Comparison of ENCODE assay signal across 9 mouse cellular contexts in the genomic region with DNA sequence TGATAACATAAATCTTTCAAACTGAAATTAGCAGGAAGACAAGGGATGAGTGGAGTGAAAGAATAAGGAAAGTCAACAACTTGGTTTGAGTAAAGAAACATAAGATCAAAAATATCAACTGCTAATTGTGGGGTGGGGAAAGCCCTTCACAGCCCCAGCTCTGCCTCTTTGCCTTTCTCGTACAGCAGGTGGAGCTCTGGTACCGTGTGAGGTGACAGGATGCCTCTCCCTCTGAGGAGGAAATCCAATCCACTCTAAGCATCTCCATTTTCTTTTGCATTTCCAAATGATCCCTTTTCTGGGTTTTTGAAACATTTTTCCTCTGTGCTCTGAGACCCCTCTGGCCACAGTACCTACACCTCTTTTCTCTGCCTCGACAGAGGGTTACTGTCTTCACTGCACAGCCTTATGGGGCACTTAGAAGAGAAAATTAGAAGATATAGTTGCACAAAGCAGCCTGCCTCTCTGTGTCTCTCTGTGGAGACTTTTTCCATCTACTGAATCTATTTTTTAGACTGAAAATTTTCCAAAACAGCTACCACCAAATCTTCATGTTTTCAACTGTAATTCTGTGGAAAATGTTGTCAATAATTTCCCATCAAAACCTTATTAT. TPM values are rescaled to one million over a fixed set of nuclear protein-coding genes. Genes with fewer than 3 reads are reported as not detected.
DNase-seq lines count a peak whose midpoint lies in the region; ATAC-seq and TF ChIP-seq lines count a peak whose summit lies in the region.
"Had no signal": no experiment of that assay in that cellular context is flagged by ENCODE, and none has a peak within 500 bp of the region (broad histone marks: within the 10 kb centered on the region; RNA-seq: fewer than 3 reads in every experiment).

No protein-coding gene starts in this region.

- no peaks in the 10 kb centered on the region for H3K36me3 ChIP-seq in intestine, embryonic 14.5 days (ENCODE audit: control insufficient read depth, insufficient read depth, low read length)
- H3K36me3 ChIP-seq in intestine, embryonic 15.5 days = no peaks in the 10 kb centered on the region
- H3K36me3 ChIP-seq in forebrain, embryonic 10.5 days (replicated peaks) = no peaks in the 10 kb centered on the region
- H3K36me3 ChIP-seq in hindbrain, embryonic 16.5 days (ENCODE audit: control insufficient read depth, insufficient read depth, low read length) = no peaks in the 10 kb centered on the region
- H3K36me3 ChIP-seq in midbrain, embryonic 16.5 days (ENCODE audit: control insufficient read depth, insufficient read depth, low read length) = no peaks in the 10 kb centered on the region

- H3K4me2 ChIP-seq in intestine, embryonic 14.5 days (ENCODE audit: low read length) = no peak overlapping the region
- H3K4me2 ChIP-seq in intestine, embryonic 15.5 days (replicated peaks) = no peak overlapping the region
- H3K4me2 ChIP-seq in hindbrain, embryonic 16.5 days (ENCODE audit: low read length) = no peak overlapping the region
- H3K4me2 ChIP-seq in midbrain, embryonic 16.5 days (ENCODE audit: low read length) = no peak overlapping the region

- peak; percentile 75 for DNase-seq in intestine, embryonic 14.5 days (ENCODE audit: low spot score)
- peak; percentile 78 for DNase-seq in brain, adult 2 months (ENCODE audit: low read depth, low spot score)
- DNase-seq in forebrain, embryonic 10.5 days (ENCODE audit: extremely low spot score, low spot score) = peak; percentile 40
- DNase-seq in left cerebral cortex, adult 2 months (ENCODE audit: extremely low spot score in 1 of 2, low spot score in 2 of 2) = peak; percentile 64 to 72
- peak; percentile 32 to 77 for DNase-seq in thymus, postnatal 10 days (ENCODE audit: low spot score in 2 of 2)

- H3K9me3 ChIP-seq in intestine, embryonic 14.5 days (ENCODE audit: control insufficient read depth, low read length) = no peaks in the 10 kb centered on the region
- no peaks in the 10 kb centered on the region for H3K9me3 ChIP-seq in intestine, embryonic 15.5 days
- H3K9me3 ChIP-seq in forebrain, embryonic 10.5 days = no peaks in the 10 kb centered on the region
- H3K9me3 ChIP-seq in hindbrain, embryonic 16.5 days (ENCODE audit: control insufficient read depth, low read length) = no peaks in the 10 kb centered on the region
- no peaks in the 10 kb centered on the region for H3K9me3 ChIP-seq in midbrain, embryonic 16.5 days (replicated peaks; ENCODE audit: control insufficient read depth, low read length, poor library complexity, severe bottlenecking)

- 12% methylated on average over 3 of the region's 3 CpGs for WGBS in intestine, embryonic 14.5 days
- WGBS in intestine, embryonic 15.5 days = 10% methylated on average over 3 of the region's 3 CpGs
- WGBS in forebrain, embryonic 10.5 days = 7% methylated on average over 3 of the region's 3 CpGs
- 5% methylated on average over 3 of the region's 3 CpGs for WGBS in hindbrain, embryonic 16.5 days
- 3% methylated on average over 3 of the region's 3 CpGs for WGBS in midbrain, embryonic 16.5 days

- TF ChIP-seq CTCF in left cerebral cortex, adult 2 months (IDR thresholded peaks at IDR 0.05) = peak; percentile 83

- H3K27ac ChIP-seq in intestine, embryonic 14.5 days (ENCODE audit: low read depth) = no peak overlapping the region
- no peak overlapping the region for H3K27ac ChIP-seq in intestine, embryonic 15.5 days
- peak overlapping the region; percentile 51; the same call in 1 of the 2 replicates for H3K27ac ChIP-seq in forebrain, embryonic 10.5 days
- H3K27ac ChIP-seq in hindbrain, embryonic 16.5 days (ENCODE audit: low read depth, low read length) = no peak overlapping the region
- H3K27ac ChIP-seq in left cerebral cortex, adult 2 months = no peak overlapping the region
- no peak overlapping the region for H3K27ac ChIP-seq in midbrain, embryonic 16.5 days (ENCODE audit: low read length)

- intact Hi-C loops in left cerebral cortex, adult 2 months (cut with DNase I) = loop anchor here (5.0 kb wide), 2 partner anchors 251 to 784 kb away; no protein-coding TSS in a partner anchor

- H3K4me1 ChIP-seq in intestine, embryonic 14.5 days (replicated peaks; ENCODE audit: control insufficient read depth, insufficient read depth, low read length) = no peaks in the 10 kb centered on the region
- no peaks in the 10 kb centered on the region for H3K4me1 ChIP-seq in intestine, embryonic 15.5 days (replicated peaks)
- peaks cover 7% of the 10 kb centered on the region; the same call in 1 of the 2 replicates for H3K4me1 ChIP-seq in forebrain, embryonic 10.5 days
- no peaks in the 10 kb centered on the region for H3K4me1 ChIP-seq in hindbrain, embryonic 16.5 days (ENCODE audit: control insufficient read depth, insufficient read depth, low read depth, low read length)
- peaks cover 2% of the 10 kb centered on the region; the same call in 1 of the 2 replicates for H3K4me1 ChIP-seq in midbrain, embryonic 16.5 days (ENCODE audit: control insufficient read depth, insufficient read depth, low read length)

- H3K4me3 ChIP-seq in intestine, embryonic 14.5 days (ENCODE audit: low read depth, low read length) = no peak overlapping the region
- no peak overlapping the region for H3K4me3 ChIP-seq in intestine, embryonic 15.5 days (replicated peaks)
- no peak overlapping the region for H3K4me3 ChIP-seq in forebrain, embryonic 10.5 days
- no peak overlapping the region for H3K4me3 ChIP-seq in hindbrain, embryonic 16.5 days (ENCODE audit: low read length)
- H3K4me3 ChIP-seq in left cerebral cortex, adult 2 months = no peak overlapping the region
- H3K4me3 ChIP-seq in midbrain, embryonic 16.5 days (ENCODE audit: low read depth, low read length) = no peak overlapping the region
- H3K4me3 ChIP-seq: myocyte had no signal

- ATAC-seq in intestine, embryonic 14.5 days (replicated peaks; ENCODE audit: low FRiP score, low TSS enrichment, low read depth) = no peak
- ATAC-seq in intestine, embryonic 15.5 days = no peak; the same call in 1 of the 2 replicates
- ATAC-seq in hindbrain, embryonic 16.5 days = peak; percentile 90
- peak; percentile 90 for ATAC-seq in midbrain, embryonic 16.5 days

- H3K27me3 ChIP-seq in intestine, embryonic 14.5 days (replicated peaks; ENCODE audit: control insufficient read depth, insufficient read depth, low read length) = no peaks in the 10 kb centered on the region
- no peaks in the 10 kb centered on the region for H3K27me3 ChIP-seq in intestine, embryonic 15.5 days (replicated peaks)
- H3K27me3 ChIP-seq in forebrain, embryonic 10.5 days (ENCODE audit: poor library complexity, severe bottlenecking) = no peaks in the 10 kb centered on the region
- H3K27me3 ChIP-seq in hindbrain, embryonic 16.5 days (replicated peaks; ENCODE audit: control insufficient read depth, insufficient read depth, low read length) = no peaks in the 10 kb centered on the region
- H3K27me3 ChIP-seq in midbrain, embryonic 16.5 days (ENCODE audit: control insufficient read depth, insufficient read depth, low read depth, low read length) = no peaks in the 10 kb centered on the region

- H3K9ac ChIP-seq in intestine, embryonic 14.5 days (ENCODE audit: low read length) = no peak overlapping the region
- H3K9ac ChIP-seq in intestine, embryonic 15.5 days = no peak overlapping the region
- H3K9ac ChIP-seq in hindbrain, embryonic 16.5 days (ENCODE audit: low read depth, low read length) = no peak overlapping the region
- no peak overlapping the region for H3K9ac ChIP-seq in midbrain, embryonic 16.5 days (ENCODE audit: low read depth, low read length)

RNA-seq across cellular contexts. Expression of gene 4930452B06Rik, which starts 57.4 kb away (rescaled TPM):
- polyA plus RNA-seq in intestine, embryonic 14.5 days (2014; fragmentation: Nextera tagmentation; extraction: Ambion mirVana) = 8.3 and 9.4 TPM in 2 replicates
- polyA plus RNA-seq in intestine, embryonic 15.5 days (2015; fragmentation: Nextera tagmentation; extraction: Ambion mirVana) = 6.1 and 6.4 TPM in 2 replicates
- 12.1 and 12.3 TPM in 2 replicates for polyA plus RNA-seq in forebrain, embryonic 10.5 days (2016; fragmentation: Nextera tagmentation; extraction: Ambion mirVana)
- polyA plus RNA-seq in hindbrain, embryonic 16.5 days (2015; fragmentation: Nextera tagmentation; extraction: Ambion mirVana) = 8.0 TPM in 2 replicates
- 10 to 100 TPM in 1 of 2 experiments, 1 to 10 TPM in 1; 9.4 to 10.3 TPM for total RNA-seq in left cerebral cortex, adult 2 months (2021)
- polyA plus RNA-seq in midbrain, embryonic 16.5 days (2015; fragmentation: Nextera tagmentation; extraction: Ambion mirVana) = 7.4 and 8.5 TPM in 2 replicates

Comparison
In these comparisons a context has a peak if more than half of its experiments do, and no peak if none do; other contexts are left out.
1. ATAC-seq: peak in hindbrain, embryonic 16.5 days (single experiment) and midbrain, embryonic 16.5 days (single experiment); none in intestine, embryonic 14.5 days (single experiment) and intestine, embryonic 15.5 days (single experiment).
2. Peak in every context shown above with its lines, with median percentiles within 50 percentile points of each other: DNase-seq.